Mouse (Mus musculus): ENCODE data around the gene Rabac1. TPM values are rescaled to one million over a fixed set of nuclear protein-coding genes. Genes with fewer than 3 reads are reported as not detected.
A peak's percentile ranks its signal among the peaks of the same experiment; 100 is the strongest.

Gene Rabac1
- 220 and 236 TPM in 2 replicates for polyA plus RNA-seq (2015; fragmentation: Nextera tagmentation; extraction: Ambion mirVana)

DNA sequence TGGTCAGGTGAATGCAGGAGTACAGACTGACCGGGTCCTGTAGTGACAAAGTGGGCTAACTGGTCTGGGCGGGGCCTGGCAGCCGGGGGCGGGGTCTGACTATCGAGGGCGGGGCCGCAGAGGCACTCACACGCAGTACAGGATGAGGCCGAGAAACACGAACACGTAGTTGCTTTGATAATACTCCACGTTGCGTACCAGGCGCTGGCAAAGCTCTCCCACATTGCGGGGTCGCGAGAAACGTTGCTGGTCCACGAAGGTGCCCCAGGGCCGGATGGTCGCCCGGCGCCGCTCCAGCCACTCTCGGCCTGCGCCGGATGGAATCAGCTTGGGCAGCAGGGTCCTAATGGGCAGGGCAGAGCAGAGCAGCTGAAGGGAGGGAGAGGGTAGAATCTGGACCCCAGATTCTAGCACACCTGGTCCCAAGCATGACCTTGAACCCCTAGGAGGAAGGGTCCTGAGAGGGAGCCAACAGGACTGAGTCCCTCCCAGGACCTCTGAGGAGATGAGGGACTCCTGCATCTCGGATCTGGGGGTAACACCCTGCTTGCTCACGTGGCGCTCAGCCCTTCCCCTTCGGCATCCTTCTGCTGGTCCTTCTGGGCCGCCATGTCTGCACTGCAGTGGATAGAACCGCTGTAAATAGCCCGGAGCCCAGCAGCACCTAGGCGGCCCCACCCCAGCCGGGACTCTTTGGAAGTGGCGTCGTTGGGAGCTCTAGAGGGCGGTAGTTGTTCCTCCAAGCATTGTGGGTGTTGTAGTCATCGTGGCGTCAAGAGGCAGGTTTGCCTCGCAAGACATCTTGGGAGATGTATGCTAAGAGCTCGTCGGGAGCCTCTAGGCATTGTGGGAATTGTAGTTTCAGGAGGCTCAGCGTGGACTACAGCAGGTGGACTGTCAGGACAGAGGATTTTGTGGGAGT lies at the start of gene Rabac1:
Gene Rabac1 (minus strand): TSS at position 783 of the 922 bp plus-strand sequence.
- DNase-seq (ENCODE audit: low spot score): peak; percentile 94

DNA sequence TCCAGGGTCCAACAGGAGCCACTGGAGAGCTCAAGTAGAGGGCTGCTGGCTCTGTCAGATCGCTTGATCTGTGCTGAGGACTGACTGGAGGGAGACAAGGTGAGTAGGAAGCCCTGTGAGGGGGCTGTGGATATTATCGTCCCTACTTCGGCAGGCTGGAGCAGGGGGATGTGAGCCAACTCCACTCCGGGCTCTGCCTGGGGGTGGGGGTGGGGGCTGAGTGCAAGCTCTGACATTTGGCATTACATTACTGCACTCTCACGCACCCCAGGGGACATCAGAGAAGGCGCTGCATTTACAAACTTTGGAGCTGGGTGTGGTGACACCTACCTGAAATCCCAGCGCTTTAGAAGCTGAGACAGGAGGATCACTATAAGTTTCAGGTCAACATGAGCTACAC lies 39.0 kb upstream of the Rabac1 start:
- no peak for DNase-seq (ENCODE audit: low spot score)

DNA sequence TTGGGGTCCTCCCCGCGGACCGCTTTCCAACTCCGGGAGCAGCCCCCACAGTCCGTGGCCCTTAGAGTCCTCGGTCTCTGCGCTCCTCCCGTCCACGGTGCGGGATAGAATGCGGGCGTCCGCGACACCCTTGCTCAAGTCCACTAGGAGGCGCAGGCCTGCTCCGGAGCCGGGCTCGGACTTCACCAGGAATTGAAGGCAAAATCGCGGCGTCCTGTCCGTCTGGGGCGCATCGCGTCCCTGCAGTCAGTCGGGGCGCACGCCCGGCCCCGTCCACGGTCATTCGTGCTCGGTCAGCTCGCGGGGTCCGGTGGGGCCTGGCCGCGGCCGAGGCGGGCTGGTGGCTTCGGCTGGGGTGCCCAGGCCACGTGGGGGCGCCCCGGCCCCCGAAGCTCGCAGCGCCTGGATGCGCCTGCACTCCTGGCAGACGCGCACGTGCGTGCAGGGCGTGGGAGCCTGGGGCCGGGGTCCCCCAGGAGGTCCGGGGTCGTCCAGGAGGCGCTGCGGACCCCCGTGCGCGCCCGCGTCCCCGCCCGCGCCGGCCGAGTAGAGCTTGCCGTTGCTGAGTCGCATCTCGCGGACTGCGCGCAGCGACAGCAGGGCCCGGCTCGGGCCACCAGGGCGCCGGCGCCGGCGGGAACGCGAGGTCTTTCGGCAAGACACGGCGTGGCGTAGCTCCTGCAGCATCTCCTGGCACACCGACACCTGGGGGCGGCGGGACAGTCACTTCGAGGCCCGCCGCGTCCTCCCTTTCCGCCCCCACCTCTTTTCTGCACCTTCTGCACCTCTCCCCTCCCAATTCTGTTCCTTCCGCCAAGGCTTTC lies 37.7 kb upstream of the Rabac1 start:
- DNase-seq (ENCODE audit: low spot score): peak; percentile 35

DNA sequence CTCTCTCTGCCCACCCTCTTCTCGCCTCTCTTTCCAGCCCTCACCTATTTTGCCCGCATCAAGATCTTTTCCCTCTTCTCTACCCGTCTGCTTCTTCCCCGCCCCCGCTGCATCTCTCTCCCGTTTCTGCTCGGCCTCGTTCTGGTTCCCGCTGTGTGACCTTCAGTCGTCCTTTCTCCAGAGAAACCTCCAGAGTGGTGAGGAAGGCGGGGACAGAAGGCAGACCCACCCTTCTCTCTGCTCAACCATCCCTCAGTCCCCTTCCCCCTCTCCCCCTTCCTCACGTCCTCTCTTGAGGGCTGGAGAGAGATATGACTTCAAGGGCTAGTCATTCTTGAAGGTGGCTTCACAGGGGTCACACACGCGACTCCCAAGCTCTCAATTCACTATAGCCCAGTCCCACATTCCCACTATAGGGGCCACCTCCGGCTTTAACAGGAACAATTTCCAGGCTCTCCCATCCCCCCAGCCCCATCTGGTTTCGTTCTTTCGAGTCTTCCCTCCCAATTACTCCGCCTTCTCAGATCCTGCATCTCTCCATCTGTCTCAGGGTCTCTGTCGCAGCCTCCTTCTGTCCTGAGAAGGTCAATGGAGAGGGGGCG lies 36.6 kb upstream of the Rabac1 start:
- no peak for DNase-seq (ENCODE audit: low spot score)

DNA sequence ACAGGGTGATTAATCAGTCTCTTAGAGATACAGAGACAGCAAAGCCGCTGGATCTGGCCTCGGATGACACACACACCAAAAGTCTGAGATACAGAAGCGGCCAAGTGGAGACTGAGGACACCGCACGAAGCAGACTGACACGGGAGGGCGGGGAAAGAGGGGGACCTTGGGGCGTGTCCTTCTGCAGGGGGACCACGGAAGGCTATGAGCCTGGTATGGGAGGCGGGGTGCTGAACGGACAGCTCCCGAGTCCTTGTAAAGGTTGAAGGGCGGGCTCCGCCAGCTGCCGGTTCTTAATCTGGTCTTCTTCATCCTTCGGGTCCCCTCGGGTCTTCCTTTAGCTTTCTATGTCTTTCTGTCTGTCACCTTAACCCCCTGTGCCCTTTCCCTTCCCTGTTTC lies 36.1 kb upstream of the Rabac1 start:
- peak; percentile 80 for DNase-seq (ENCODE audit: low spot score)

DNA sequence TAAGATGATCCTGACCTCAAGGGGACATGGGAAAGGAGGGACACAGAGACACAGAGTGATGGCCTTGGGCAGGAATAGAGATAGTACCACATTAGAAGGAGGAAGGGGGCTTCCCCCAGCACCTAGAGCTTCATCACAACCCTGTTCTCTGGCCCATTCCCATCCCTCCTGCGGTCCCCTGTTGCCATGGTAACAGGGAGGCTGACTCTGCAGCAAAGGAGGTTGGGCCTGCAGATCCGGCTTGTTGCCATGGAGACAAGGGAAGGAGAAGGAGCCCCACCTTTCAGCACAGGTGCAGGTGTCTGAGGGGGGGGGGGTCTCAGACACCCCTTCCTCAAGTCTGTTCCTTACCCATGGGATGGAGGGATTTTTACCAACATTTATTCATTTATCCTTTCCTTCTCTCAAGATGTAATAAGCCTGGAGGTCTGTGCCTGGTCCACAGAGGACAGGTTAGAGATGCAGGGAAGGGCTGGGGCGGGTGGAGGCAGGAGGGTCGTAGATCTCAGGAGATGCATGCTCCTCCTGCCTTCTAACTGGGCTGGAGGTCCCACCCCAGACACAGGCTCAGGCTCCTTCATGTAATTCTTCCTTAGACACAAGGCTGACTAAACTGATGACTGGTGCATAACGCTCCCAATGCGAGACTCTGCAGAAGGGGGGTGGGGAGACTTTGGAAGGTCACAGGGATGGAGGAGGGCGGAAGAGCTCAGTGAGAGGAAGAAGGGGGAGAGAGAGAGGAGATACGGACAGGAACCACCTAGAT lies 35.2 kb upstream of the Rabac1 start:
- no peak for DNase-seq (ENCODE audit: low spot score)

DNA sequence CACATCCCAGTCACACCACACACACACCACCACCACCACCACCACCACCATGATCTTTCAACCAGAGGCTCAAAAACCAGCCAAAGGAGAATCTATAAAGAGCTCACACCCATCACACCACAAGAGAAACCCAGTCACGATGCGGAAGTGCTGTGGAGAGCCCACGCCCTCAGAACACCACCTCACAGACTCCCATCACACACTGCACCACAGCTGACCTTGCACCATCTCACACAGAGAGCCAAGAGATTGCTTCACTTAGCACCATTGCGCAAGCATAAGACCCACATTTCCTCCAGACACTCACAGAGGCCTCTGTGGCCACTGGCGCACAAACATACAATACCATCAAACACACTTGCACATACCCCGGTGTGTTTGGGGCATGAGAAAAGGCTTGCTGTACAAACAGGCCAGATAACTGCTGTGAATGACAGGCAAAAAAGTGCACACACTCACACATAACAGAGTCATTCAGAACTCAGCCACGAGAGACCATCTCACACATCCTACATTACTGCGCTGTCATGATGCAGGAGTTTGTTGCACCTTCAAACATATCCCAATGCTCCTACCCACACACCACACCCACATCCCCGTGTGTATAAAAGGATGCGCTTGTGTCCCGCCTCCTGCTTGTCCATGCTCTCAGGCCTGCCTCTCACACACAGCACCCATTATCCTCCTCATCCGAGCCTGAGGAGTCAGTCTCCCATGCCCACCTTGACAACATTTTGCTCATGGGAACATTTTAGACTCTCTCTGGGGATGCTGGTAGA lies 34.2 kb upstream of the Rabac1 start:
- no peak for DNase-seq (ENCODE audit: low spot score)

DNA sequence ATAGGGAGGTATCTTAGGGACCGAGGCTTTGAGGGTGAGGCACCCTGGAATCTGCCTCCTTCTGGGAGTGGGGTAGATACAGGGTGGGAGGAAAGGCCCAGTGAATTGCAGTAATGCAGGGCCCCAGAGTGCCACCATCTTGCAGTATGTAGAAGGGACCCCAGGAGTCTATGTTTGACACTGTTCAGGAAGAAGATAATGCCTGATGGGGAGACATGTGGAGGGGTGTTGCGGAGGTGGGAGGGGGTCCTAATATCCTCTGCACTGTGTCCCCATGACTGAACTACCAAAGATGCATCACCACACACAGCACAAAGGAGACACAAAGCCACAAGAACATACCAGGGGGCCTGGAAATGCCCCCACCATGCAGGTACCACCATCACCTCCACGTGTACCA lies 33.6 kb upstream of the Rabac1 start:
- DNase-seq (ENCODE audit: low spot score): no peak

DNA sequence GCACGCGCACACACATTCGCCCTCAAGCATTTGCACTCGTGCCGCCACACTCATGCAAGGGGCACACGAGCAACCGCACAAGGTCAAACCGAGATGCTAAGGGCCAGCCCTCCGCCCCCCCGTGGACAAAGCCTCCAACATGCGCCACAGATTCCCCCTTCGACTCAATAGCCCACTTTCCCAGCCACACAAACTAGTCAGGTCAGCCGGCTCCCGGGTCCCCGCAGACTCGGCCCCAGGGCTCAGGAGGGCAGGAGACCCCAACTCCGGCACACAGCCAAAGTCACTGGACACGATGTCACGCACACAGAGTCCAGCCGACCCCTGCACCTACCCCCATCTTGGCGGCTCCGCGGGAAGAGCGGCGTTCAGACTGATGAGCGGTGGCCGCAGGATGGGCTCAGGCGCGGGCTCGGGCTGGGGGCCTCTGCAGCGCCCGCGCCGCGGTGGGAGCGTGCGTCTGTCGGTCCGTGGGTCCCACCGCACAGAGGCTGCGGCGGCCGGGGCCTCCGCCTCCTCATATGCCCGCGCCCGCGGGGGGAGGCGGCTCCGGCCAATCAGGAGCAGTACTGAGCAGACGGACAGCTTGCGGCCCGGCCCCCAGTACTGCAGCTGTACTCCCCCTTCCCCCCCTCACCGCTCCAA lies 33.0 kb upstream of the Rabac1 start, which contains the start of gene Atp1a3:
Gene Atp1a3 (minus strand): TSS at position 538 of the 645 bp plus-strand sequence.
- DNase-seq (ENCODE audit: low spot score): no peak

DNA sequence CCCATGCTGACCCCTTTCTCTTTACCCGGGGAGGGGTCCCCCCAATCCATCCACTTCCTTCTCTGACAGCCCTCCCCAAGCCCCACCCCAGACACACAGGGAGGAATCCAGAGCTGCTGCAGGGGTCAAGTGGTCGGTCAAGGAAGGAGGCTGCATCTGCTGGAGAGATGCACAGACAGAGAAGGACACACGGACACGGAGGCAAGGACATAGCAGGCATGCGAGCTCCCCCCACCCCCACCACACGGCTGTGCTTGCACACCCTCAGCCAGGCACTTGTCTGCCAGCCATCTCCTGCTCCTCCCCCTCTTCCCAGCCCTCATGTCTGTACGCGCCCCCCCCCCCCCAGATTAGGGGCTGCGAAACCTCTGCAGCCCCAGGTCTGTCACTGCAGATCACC lies 32.3 kb upstream of the Rabac1 start:
- no peak for DNase-seq (ENCODE audit: low spot score)

DNA sequence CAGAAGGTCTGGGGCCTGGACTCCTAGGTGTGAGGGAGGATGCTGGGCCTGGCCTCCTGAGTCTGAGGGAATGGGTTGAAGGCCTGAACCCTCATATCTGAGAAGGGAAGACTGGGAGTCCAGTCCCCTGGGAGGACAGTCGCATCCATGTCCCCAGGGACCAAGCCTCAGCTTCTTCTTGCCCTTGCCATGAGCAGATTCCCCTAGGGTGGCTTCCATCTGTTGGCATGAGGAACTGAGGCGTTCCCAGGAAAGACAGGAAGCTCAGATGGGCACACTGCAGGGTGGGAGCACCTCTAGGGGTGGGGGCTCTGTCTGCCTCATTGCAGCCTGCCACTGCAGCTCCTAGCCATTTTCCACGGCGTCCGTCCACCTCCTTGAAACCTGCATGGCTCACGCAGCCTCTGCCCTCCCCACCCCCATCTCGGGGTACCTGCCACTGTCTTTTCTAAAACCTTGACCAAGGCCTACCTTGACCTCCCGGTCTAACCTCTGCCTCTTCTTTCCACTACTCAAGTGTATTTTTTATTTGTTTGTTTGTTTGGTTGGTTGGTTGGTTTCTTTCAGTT lies 31.4 kb upstream of the Rabac1 start:
- no peak for DNase-seq (ENCODE audit: low spot score)

DNA sequence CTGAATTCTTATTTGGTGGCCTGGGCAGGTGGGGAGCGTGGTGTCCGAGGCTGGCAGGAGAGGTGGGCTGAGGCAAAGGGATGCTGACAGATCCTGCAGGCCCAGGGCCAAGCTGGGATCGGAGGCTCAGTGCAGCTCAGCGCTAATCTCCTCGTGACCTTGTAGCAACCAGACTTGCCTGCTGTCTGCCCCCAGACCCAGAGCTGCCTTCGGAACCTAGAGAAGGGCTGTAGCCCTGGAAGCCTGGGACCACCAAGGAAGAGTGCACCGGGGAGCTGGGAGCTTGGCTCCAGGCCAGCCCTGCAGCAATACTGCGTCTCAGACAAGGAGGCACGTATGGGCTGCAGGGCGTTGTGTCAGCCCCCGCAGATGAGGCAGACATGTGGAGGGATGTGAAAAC lies 30.7 kb upstream of the Rabac1 start:
- DNase-seq (ENCODE audit: low spot score): no peak

DNA sequence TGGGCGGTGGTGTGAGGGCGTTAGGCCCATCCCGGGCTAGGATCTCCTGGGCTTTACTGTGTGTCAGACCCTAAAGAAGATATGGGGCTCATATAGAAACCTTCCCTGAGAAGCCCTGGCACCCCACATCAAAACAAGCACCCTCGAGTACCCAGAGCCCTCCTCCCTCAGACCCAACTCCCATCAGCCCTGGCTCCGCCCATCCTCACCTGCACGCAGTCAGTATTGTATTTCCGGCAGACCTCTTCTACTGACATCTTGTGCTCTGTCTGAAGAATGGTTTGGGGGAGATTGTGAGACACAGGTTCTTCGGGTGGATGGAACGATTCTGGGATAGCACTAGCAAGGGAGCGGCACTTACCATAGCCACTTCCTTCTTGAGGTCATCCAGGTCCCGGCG lies 28.2 kb upstream of the Rabac1 start:
- DNase-seq (ENCODE audit: low spot score): peak; percentile 86

DNA sequence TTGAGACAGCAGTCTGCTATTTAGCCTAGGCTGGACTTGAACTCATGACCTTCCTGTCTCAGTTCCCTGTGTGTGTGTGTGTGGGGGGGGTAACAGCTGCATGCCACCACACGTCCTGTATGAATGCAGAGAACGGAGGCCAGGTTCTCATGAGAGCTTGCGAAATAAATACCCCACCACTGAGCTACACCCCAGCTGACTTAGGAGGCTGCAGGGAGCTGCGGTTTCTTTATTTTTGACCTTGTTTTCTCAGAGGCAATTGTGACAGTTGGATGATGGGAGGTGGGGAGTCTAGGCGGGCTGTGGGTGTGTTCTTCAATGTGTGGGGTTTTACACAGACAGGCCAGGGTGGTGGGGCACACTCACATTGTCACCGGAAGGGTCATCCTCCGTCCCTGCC lies 27.7 kb upstream of the Rabac1 start:
- DNase-seq (ENCODE audit: low spot score): peak; percentile 86

DNA sequence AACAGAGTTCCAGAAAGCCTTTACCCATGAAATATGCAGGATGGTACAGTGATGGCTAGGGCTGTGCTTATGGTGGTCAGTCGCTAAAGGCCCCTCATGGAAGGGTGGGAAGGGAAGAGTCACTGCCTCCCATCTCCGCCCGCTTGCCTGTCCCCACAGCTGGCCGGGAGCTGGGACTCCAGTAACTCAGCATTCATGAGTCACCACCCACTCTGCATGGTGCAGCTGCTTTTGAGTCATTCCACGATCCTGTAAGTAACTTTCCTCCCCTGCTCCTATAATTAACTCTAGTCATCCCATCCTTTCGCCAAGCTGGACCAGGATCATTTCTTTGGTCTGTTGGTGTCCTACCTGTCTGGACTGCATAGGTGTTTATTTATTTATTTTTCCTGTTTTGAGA lies 20.5 kb upstream of the Rabac1 start:
- DNase-seq (ENCODE audit: low spot score): no peak

DNA sequence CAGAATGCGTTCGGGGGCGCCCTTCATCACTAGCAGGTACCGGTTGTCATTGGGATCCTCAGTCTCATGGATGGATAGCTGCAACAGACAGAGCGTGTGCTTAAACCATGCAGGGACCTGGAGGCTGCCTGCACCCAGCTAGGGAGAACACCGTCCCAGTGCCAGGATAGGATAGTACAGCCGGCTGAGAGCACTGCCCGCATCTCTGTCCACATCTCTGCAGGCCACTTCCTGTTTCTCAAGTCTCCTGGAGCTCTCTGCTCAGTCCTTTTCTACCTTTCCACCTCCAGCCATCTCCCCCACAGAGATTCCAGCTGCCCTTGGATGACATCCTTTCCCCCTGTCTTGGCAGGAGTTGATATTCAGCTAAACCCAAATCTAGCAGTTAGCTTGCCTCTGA lies 17.9 kb upstream of the Rabac1 start:
- DNase-seq (ENCODE audit: low spot score): no peak

DNA sequence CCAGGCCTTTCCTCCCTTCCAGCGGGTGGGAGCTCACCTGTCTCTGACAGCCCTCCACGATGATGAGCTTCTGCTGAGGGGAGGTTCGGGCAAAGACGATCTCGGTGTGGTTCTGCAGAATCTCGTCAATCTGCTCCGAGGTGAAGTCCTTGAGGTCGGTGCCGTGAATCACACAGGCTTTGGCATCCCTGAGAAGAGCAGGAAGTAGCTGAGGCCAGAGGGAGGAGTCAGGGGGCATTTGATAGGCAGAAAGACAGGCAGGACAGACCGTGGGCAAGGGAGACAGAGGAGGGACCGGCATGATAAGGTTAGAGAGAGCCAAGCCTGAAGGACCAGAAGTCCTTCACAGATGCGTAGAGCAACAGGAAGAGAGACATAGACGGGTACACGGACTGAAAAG lies 15.4 kb upstream of the Rabac1 start:
- DNase-seq (ENCODE audit: low spot score): no peak

DNA sequence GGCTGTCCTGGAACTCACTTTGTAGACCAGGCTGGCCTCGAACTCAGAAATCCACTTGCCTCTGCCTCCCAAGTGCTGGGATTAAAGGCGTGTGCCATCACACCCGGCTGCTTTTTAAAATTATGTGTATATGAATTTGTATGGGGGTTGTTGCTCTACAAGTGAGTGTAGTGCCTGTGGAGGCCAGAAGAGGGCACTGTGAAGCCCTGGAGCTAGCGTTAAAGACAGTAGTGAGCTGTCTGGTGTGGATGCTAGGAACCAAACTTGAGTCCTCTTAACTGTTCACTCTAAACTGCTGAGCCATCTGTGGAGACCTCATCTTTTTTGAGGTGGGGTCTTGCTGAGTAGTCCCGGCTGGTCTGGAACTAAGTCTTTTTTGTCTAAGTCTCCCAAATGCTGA lies 13.2 kb upstream of the Rabac1 start:
- DNase-seq (ENCODE audit: low spot score): peak; percentile 41

DNA sequence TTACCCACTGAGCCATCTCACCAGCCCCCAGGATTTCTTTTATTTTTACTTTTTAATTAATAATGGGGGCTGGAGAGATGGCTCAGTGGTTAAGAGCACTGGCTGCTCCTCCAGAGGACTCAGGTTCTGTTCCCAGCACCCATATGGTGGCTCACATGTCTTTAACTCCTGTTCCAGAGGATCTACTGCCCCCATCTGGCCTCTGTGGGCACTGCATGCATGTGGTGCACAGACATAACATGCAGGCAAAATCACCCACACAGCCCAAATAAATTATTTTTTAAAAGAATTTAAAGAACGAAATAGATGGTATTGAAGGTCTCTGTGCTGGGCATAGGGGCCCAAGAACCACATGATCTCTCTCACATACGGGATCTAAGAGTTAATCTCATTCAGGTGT lies 11.8 kb upstream of the Rabac1 start:
- DNase-seq (ENCODE audit: low spot score): no peak
